Mouse (Mus musculus): ENCODE data around the gene Flvcr1.
A peak's percentile ranks its signal among the peaks of the same experiment; 100 is the strongest.

Gene Flvcr1

DNA sequence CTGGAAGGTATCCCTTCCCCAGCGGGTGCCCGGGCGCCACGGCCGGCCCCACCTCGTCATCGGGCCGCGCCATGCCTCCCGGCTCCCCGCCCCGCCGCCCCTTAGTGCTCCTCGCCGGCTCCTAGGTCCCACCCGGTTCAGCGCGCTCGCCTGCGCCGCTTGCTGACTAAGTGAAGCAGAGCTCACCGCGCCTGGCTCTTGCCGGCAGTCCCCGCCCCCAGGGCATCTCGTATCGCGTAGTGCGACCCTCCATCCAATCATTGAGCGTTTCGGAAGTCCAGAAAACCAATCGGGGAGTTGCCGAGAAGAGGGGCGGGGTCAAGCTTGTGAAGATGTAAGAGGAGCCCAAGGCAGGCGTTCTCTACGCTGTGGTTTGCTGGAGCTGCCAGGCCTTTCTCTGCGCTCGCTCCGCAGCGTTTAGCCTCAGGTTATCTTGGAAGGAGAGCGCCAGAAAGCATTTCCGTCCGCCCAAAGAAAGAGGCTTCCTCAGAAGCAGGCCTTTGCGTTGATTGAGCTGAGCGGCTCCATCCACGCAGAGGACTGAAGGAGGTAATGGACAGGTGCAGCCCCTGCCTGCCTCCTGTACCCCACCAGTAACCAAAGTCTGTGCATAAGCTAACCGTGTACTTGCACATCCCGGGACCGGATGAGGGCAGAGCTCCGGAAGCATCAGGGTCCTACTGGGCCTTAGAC is at the start of gene Flvcr1:
TSS of gene Flvcr1 (minus strand) at position 138 of the 693 bp plus-strand sequence.
- peak; percentile 99 for DNase-seq

DNA sequence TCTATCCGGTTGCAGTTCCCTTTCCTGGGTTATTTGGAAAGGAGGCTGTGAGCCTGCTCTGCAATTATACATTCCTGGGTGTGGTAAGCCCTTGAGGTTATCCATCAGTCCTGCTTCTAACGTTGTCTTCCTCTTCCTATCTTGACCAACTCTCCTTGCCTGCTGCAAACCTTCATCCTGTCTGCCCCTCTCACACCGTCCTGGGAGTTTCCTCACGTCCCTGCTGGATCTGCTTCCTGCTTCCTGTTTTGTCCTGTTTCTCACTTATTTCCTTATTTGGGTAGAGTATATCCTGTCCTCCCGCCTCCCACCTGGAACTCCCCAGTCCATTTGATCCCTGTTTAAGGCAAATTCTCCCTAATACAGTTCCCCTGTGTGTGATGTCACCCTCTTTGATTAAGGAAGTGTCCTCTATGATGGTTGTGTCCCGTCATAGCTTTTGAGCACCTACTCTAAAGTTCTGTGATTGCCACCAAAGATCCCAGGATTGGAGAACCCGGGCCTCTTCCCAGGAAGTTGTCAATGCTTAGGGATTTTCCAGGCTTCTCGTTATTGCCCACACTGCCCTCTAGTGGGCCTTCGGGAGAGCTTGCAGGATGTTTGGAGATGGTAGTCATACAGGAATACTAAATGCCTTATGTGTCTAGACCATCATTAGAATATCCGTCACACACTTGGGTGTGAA is 49.4 kb upstream of the Flvcr1 start:
- DNase-seq: peak; percentile 14

DNA sequence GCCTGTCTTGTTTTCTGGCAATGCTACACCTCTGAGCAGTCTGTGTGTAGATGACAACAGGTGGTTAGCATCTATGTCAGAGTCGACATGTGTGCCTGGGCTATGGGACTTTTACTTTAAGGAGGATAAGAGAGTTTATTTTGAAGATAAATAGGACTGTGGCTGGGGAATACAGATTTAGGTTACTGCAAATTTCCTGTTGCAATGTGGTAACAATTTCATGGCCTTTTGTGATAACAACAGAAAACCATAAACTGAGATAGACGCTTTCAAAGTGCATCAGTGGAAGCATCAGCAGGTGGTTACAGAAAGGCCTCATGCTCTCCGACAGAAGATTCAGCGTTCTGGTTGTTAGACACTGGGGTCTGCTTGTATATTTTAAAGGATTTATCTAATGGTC is 47.5 kb upstream of the Flvcr1 start:
- no peak for DNase-seq

DNA sequence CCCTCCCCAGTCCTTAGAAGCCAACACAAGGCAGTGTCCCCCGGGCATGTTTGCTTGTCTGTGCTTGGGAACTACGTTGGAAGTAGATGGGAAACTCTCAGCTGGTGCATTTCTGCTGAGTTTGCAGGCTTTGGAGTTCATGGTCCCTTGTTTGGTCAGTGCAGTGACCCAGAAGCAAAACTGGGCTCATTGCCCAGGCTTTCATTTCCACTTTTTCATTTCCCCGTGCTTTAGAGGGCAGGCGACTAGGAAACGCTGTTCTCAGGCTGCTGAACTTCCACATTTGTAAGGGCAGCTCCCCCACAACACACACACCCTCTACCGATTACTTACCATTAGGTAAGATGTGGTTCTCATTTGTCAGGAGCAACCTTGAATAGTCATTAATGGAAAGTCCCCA is 47.0 kb upstream of the Flvcr1 start:
- no peak for DNase-seq

DNA sequence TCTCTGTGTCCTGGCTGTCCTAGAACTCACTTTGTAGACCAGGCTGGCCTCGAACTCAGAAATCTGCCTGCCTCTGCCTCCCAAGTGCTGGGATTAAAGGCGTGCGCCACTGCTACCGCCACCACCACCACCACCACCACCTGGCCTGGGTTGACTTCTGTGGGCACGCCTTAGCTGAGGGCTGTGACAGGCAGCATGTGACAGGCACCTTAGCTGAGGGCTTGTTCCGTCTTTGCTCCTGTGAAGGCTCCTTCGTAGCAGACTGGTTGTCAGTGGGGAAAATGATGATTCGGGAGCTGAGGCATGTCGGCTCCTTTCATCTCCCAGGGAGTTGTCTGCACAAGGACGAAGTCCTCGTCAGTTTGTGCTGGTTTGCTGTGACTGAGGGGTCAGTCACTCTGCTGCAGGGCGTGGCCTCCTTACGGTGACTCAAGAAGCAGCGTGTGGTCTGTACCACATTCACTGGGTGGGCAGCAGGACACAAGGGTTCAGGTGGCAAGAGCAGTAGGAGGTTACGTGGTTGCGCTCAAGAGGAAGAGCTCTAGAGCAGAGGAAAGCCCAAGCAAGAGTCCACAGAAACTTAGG is 46.5 kb upstream of the Flvcr1 start:
- DNase-seq: no peak

DNA sequence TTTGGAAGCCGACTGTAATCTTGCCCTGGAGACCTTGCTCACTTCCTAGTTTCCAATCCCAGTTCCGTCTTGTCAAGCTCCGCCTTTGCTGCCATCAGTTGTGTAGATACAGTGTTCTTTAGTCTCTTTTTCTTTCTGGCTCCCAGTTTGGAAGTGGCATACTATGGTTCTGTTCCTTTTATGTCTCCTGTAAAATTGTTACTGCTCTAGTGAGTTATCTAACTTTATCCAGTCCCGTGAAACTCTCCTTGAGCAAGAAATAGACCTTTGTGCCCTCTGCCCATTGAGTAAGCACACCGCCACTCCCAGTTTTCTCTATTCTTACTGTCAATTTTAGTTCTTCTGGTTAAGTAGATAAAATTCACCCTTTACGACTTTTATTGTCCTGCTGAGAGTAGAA is 45.7 kb upstream of the Flvcr1 start:
- no peak for DNase-seq

DNA sequence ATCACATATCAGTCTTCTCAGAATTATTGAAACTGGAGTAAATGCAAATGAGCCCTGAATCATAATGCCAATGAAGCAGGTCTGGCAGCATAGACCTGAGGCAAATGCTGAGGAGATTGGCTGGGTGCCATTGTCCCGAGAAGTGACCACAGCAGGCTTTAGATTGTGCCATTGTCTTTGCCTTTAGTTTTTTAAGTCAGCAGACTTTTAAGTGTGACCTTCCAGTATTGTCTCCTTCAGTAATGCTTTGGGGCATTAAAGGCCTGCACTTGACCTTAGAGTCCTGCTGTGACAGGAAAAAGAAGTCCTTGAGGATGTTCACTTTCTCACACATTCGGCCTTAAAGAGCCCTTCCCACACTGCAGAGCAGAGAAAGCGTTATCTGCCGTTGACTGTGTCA is 44.3 kb upstream of the Flvcr1 start:
- DNase-seq: no peak

DNA sequence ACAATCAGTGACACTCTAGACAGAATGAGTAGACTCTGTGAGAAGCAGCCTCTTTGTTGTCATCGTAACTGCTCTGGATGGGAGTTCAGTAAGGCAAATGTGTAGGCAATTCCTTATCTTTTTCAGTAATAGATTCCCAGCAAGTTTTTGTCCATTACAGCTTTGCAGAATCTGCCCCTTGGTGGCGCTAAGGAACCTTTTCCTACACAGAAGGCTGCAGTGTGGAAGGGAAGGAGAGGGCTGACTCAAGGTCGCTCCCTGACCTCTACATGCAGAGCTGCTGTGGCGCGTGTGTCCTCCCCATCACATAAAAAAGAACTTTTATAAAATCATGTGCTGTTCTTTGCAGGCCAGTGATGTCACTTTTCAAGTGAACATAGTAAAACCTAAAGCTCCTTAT is 42.4 kb upstream of the Flvcr1 start:
- no peak for DNase-seq

DNA sequence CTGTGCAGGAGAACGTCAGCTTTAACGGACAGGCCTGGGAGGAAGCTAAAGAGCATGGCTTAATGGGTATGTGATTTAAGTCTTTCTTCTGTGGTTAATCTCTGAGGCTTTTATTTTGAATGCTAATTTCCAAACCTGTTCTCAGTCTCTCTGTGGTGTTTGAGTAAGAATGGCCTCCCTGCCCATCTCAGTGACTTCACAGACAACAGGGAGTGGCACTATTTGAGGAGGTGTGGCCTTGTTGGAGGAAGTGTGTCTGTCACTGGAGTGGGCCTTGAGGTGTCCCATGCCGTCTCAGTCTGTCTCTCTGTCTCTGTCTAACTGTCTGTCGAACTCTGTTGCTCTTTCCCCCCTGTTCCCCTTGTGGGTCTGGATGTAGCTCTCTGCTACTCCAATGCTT is 39.2 kb upstream of the Flvcr1 start:
- DNase-seq: no peak

DNA sequence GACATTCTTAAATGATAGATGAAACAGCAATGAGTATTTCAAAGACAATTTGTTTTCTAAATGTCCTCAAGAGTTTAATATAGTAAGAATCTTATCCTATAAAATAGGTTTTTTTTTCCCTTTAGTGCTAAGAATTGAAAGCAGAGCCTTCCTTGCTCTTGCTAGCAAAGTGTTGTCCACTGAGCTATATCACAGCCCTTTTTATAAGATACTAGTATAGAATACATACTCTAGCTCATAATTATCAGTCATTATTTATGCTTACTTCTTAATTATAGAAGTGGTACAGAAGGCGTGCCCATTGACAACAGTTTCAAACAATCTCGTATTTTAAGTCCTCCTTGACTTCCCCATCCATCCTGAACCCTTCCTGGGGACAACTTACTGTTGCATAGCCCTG is 38.6 kb upstream of the Flvcr1 start:
- DNase-seq: no peak

DNA sequence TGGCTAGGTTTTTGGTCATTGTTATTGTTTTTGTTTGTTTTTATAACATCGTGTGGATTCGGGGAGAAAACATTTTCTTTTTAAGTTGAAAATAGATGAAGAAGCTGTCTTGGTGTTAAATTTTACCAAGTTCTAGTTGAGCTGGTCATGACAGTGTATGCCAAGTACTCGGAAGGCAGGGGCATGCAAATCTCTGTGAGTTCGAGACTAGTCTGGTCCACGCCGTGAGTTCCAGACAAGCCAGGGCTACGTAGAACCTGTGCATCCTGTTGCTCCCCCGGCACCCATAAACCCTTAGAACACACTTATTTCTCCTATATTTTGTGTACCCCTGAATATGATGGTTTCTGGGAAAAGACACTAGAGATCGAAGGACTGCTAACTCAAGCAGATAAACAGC is 37.7 kb upstream of the Flvcr1 start:
- DNase-seq: no peak

DNA sequence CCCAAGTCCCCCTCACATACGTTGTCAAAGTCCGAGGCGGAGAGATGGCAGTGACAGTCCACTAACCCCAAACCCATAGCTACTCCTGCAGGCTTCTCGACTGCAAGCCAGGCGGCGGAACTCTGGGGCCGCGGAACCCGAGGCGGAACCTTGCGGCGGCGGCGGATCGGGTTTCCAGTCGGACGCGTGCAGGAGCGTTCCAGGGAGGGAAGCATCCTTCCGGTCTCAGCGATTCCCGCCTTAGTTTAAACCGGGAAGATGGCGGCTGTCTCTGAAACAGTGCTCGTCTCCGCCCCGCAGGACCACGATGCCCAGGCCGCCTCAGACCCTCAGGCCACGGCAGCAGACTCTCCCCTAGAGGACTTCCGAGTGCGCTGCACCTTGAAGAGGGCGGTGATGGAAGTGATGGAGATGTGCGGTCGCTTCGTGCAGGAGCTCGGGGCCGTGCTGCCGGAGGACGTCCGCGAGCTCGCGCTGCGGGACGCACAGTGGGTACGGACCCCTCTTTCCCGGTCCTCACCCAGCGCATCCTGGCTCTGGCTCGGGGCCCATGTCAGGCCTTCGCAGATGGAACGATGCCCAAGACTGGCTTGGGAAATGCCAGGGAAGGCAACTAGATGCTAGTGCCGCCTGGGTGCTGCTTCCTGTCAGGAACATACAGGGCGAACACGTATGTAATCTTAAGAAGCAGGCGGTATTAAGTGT is 37.0 kb upstream of the Flvcr1 start, which contains the start of the genes Tatdn3 and Nsl1:
TSS of gene Tatdn3 (minus strand) at position 152 of the 705 bp plus-strand sequence.
TSS of gene Nsl1 (plus strand) at position 232 of the 705 bp plus-strand sequence.
- DNase-seq: peak; percentile 92

DNA sequence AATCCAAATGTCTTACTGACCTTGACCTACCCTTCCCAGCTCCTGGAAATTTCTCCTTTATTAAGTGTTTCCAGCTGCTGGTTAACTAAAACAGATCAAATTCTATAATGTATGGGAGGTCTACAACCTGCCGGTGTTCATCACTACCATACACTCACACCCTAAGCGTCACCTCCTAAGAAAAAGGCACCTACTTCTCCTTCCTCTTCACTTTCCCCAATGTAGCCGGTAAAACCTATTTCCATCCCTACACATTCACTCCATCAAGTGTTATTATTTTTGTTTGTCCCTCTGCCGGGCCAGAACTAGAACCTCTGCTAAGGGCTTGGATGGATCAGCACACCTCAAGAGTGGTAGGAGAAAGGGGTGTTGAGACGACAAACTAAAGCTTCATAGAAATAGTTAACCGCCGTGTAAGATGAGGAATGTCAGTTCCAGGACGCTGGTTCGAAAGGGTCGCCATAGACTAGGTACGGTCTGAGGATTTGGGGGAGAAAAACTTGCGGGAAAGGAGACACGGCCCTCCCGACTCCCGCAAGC is 36.4 kb upstream of the Flvcr1 start:
- DNase-seq: no peak

DNA sequence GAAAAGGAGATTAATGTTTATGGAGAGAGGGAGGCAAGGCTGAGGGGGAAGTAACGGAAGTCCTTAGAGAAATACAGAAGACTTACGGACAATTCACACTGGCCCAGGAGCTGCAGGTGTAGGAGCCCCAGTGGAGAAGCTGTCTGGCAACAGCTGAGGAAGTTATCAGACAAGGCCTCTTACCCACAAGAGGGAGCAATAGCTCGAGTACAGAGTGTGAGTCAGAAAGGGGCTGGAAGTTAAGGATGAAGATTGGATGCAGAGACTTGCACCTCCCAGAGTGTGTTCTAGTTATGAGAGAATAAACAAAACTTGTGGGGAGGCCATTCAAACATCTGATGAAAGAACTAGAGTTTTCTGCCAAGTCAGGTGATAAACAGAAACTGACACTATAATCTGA is 31.5 kb upstream of the Flvcr1 start:
- DNase-seq: no peak

DNA sequence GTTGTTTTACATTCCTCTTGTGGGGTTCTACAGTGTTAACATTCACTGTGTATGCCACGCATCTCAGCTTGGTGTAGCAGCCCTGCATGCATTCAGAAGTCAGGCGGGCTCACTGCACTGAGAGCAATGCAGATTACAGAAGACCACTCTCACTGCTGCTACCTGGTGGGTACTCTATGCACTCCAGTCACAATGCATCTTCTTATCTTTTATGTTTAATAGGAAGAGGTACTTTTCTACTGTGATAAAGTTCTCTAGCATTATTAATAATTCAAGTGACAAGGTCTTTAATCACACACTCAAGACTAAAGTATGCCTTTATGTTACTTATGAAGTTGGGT is 29.5 kb upstream of the Flvcr1 start:
- DNase-seq: no peak

DNA sequence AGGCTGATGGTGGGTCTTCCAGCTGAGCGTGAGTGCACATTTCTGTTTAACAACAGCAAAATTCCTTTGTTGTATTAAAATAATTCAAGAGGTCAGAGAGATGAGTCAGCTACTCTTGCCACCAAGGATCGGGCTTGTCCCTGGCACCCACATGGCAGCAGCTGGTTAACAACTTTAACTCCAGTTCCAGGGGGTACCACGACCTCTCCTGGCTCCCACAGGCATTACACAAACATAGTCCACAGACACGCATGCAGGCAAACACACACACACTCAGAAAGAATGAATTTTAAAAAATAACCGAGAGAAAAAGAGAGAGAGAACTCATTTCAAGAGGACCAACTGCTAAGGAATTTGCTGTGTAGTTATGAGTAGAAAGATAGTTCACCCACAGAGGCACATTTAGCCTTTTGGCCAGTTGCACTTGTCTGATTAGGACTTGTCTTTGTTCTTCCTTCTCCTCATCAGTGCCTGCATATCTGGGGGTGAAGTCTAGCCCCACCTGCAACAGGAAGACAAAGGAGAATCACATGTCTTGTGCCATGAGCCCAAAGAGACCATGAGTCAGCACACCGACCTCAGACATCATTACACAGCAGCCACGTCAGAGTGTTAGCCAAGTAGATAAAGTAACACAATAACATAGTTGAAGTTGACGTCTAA is 29.0 kb upstream of the Flvcr1 start:
- no peak for DNase-seq

DNA sequence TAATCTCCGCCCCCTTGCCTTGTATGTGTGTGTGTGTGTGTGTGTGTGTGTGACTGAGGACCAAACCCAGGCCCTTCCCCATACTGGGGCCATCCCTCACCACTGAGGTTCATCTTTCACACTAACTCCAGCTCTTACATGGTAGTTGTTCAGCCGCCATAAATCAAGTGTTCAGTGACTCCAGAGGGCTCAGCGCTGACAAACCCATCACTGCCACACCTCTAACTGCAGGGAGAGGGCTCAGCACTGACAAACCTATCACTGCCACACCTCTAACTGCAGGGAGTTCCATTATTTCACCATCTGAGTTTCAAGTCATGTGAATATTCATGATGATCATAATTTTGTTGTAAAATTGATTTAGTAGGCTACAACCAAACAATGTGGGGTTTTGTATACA is 27.6 kb upstream of the Flvcr1 start:
- no peak for DNase-seq

DNA sequence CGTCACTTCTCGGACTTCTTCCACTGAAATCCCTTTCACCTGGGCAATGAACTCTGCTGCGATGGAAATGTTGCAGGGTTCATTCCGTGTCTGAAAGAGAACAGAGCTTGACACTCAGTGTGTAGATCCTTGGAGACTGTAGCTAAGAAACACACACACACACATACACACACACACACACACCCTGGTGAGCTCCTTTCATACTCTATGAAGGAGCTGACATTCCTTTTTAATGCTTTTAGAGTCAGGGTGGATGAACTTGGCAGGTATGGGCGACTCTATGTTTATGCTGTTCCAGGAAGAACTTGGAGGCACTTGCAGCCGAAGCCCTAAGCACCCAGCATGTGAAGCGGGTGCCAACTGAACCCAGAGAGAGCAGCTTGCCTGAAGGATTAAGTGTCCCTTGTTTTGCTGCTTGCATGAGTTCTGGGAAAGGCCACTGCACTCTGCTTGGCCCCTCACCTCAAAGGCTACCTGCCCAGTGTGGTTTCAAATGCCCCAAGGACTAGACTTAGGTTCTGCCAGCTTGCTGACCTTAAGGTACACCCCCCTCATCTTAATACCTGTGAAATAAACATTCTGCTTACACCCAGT is 20.4 kb upstream of the Flvcr1 start:
- no peak for DNase-seq

DNA sequence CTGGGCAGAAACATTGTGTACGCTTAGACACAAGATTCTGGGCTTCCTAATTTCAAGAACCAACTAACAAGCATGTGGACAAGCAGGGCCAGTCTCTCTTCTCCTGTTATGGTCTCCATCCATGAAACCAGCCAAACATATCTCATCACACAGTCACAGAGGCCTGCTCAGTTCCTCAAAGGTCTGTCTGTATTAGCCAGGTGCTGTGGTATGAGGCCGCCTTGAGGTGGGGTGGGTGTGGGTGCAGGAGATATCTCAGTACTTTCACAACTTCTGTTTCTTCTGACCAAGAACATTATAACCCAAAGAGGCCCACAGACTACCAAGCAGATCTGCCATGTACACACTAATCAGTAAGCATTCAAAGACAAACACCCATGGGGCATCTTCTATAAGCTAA is 19.3 kb upstream of the Flvcr1 start:
- no peak for DNase-seq

DNA sequence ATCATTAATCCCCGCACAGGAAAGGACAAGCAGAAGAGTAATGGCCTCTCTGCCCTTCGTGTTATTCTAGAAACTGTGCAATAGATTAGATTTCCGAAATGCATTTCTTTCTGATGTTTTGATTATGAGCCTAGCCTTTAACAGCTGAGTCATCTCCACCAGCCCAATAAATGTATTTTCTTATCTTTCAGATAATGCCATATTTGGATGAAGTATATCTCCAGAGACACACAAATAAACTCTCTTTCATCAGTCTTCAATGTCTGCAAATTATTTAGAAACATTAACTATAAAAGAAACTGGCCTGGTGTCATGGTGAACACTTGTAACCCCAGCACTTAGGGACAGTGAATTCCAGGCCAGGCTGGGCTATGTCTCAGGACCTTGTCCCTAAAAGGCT is 16.7 kb upstream of the Flvcr1 start:
- no peak for DNase-seq

DNA sequence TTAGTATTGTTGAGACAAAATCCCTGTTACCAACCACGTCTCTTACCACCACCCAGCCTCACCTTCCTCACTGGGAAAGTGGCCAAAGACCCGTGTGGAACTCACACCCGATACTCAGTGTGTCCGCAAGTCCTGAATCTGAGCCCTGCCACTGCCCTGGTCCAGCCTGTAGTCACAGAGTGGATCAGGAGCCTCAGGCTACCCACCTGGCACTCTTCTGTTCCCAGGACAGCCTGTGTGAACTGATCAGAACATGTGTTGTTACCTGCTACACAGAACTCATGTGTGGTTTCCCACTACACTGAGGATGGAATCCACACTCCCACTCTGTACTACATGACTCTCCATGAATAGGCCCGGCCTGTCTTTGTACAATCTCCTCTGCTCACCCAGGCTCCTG is 16.1 kb upstream of the Flvcr1 start:
- no peak for DNase-seq

DNA sequence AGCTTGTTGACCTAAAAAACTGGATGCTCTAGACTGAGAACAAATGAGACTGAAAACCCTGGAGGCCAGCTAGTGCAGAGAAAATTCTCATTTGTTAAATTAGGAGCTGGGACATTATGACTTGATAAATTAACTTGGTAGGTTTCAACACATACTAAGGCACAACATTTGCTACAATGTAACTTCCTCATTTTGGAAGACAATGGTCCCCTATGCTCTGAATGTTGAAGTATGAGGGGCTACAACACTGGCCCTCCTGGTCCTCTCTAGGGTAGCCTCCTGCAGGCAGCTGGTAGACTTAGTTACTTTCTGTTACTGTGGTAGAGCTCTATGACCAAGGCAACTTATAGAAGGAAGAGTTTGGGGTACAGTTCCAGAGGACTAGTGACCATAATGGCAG is 15.4 kb upstream of the Flvcr1 start:
- DNase-seq: no peak

DNA sequence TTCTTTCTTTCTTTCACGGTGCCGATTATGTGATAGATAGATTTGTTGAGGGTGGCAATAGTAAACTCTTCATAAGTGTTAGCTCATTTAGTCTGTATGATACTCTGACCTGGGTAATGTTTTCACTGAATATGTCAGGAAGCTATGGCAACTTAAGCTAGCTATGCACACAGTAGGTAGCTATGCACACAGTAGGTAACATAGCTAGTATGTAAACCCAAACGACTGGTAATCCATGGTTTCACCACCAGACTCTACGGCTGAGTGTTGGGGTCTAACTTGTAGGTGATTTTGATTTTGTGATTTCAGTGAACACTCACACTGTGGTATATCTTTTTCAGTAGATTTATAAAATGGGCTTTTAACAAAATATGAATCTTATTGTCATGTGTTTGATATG is 12.0 kb upstream of the Flvcr1 start:
- DNase-seq: no peak

Measured in thymus, postnatal 14 days (tissue).